Mouse (Mus musculus): ENCODE measurements around the gene Vapa. TPM values are rescaled to one million over a fixed set of nuclear protein-coding genes. Genes with fewer than 3 reads are reported as not detected.

Vapa gene
- polyA plus RNA-seq, 1 experiment from 2014 or later: 292 TPM

- H3K27ac ChIP-seq: no peak overlapping the region
- H3K4me3 ChIP-seq (replicated peaks; ENCODE audit: low read length): no peak overlapping the region
- 7% methylated on average over 5 of the region's 5 CpGs for WGBS
- H3K36me3 ChIP-seq (replicated peaks; ENCODE audit: control insufficient read depth, insufficient read depth): no peaks in the 10 kb centered on the region
- DNase-seq (ENCODE audit: low spot score) (peak; percentile 96), ATAC-seq (ENCODE audit: low FRiP score) (no peak)
- H3K4me2 ChIP-seq (replicated peaks): no peak overlapping the region
- H3K9ac ChIP-seq: no peak overlapping the region
- no peaks in the 10 kb centered on the region for H3K9me3 ChIP-seq (ENCODE audit: control insufficient read depth, low read length)
- no peaks in the 10 kb centered on the region for H3K4me1 ChIP-seq (replicated peaks; ENCODE audit: control insufficient read depth, insufficient read depth, low read length)
- no peaks in the 10 kb centered on the region for H3K27me3 ChIP-seq (ENCODE audit: control insufficient read depth, insufficient read depth, low read length)
Observed at GRCm38 (mm10) chr17:65562761-65563160, 50.6 kb downstream of the Vapa start.

- no peaks in the 10 kb centered on the region for H3K9me3 ChIP-seq (ENCODE audit: control insufficient read depth, low read length)
- H3K4me3 ChIP-seq (replicated peaks; ENCODE audit: low read length): no peak overlapping the region
- ATAC-seq (ENCODE audit: low FRiP score): no peak
- no peaks in the 10 kb centered on the region for H3K36me3 ChIP-seq (replicated peaks; ENCODE audit: control insufficient read depth, insufficient read depth)
- 79% methylated on average over 6 of the region's 6 CpGs for WGBS
- H3K27ac ChIP-seq: no peak overlapping the region
- H3K27me3 ChIP-seq (ENCODE audit: control insufficient read depth, insufficient read depth, low read length): no peaks in the 10 kb centered on the region
- no peak for DNase-seq (ENCODE audit: low spot score)
- no peak overlapping the region for H3K9ac ChIP-seq
- H3K4me2 ChIP-seq (replicated peaks): no peak overlapping the region
- no peaks in the 10 kb centered on the region for H3K4me1 ChIP-seq (replicated peaks; ENCODE audit: control insufficient read depth, insufficient read depth, low read length)
Observed at GRCm38 (mm10) chr17:65561361-65562015, 51.9 kb downstream of the Vapa start.

- Histone ChIP-seq H3K27me3 (ENCODE audit: control insufficient read depth, insufficient read depth, low read length) (no peaks in the 10 kb centered on the region), H3K27ac (no peak overlapping the region), H3K4me2 (replicated peaks) (no peak overlapping the region), H3K4me1 (replicated peaks; ENCODE audit: control insufficient read depth, insufficient read depth, low read length) (no peaks in the 10 kb centered on the region), H3K36me3 (replicated peaks; ENCODE audit: control insufficient read depth, insufficient read depth) (no peaks in the 10 kb centered on the region), H3K9ac (no peak overlapping the region), H3K4me3 (replicated peaks; ENCODE audit: low read length) (no peak overlapping the region), H3K9me3 (ENCODE audit: control insufficient read depth, low read length) (no peaks in the 10 kb centered on the region)
- DNase-seq (ENCODE audit: low spot score): no peak
- peak; percentile 59; the same call in 1 of the 2 replicates for ATAC-seq (ENCODE audit: low FRiP score)
- WGBS: 58% methylated on average over 5 of the region's 5 CpGs
Observed at GRCm38 (mm10) chr17:65559273-65559672, 54.1 kb downstream of the Vapa start.

- H3K27me3 ChIP-seq (ENCODE audit: control insufficient read depth, insufficient read depth, low read length): no peaks in the 10 kb centered on the region
- no peaks in the 10 kb centered on the region for H3K4me1 ChIP-seq (replicated peaks; ENCODE audit: control insufficient read depth, insufficient read depth, low read length)
- H3K9me3 ChIP-seq (ENCODE audit: control insufficient read depth, low read length): no peaks in the 10 kb centered on the region
- no peak for ATAC-seq (ENCODE audit: low FRiP score)
- no peak for DNase-seq (ENCODE audit: low spot score)
- H3K36me3 ChIP-seq (replicated peaks; ENCODE audit: control insufficient read depth, insufficient read depth): no peaks in the 10 kb centered on the region
- no peak overlapping the region for H3K27ac ChIP-seq
- H3K4me2 ChIP-seq (replicated peaks): peak overlapping the region; percentile 15; the same call in 1 of the 2 replicates
- no peak overlapping the region for H3K9ac ChIP-seq
- WGBS: 32% methylated on average over 9 of the region's 9 CpGs
- H3K4me3 ChIP-seq (replicated peaks; ENCODE audit: low read length): no peak overlapping the region
Observed at GRCm38 (mm10) chr17:65558788-65559187, 54.6 kb downstream of the Vapa start.

- H3K4me2 ChIP-seq (replicated peaks): peak overlapping the region; percentile 15; the same call in 1 of the 2 replicates
- no peak overlapping the region for H3K27ac ChIP-seq
- DNase-seq (ENCODE audit: low spot score): peak; percentile 71
- no peaks in the 10 kb centered on the region for H3K4me1 ChIP-seq (replicated peaks; ENCODE audit: control insufficient read depth, insufficient read depth, low read length)
- WGBS: 36% methylated on average over 9 of the region's 9 CpGs
- ATAC-seq (ENCODE audit: low FRiP score): no peak
- no peaks in the 10 kb centered on the region for H3K9me3 ChIP-seq (ENCODE audit: control insufficient read depth, low read length)
- H3K36me3 ChIP-seq (replicated peaks; ENCODE audit: control insufficient read depth, insufficient read depth): no peaks in the 10 kb centered on the region
- H3K27me3 ChIP-seq (ENCODE audit: control insufficient read depth, insufficient read depth, low read length): no peaks in the 10 kb centered on the region
- H3K4me3 ChIP-seq (replicated peaks; ENCODE audit: low read length): no peak overlapping the region
- H3K9ac ChIP-seq: no peak overlapping the region
Observed at GRCm38 (mm10) chr17:65558217-65558616, 55.1 kb downstream of the Vapa start.

GRCm38 (mm10) chr17:65557212-65557611, 56.1 kb downstream of the Vapa start:
- Histone ChIP-seq H3K9ac (no peak overlapping the region), H3K4me2 (replicated peaks) (no peak overlapping the region), H3K27ac (no peak overlapping the region), H3K4me1 (replicated peaks; ENCODE audit: control insufficient read depth, insufficient read depth, low read length) (no peaks in the 10 kb centered on the region), H3K27me3 (ENCODE audit: control insufficient read depth, insufficient read depth, low read length) (no peaks in the 10 kb centered on the region), H3K36me3 (replicated peaks; ENCODE audit: control insufficient read depth, insufficient read depth) (no peaks in the 10 kb centered on the region), H3K9me3 (ENCODE audit: control insufficient read depth, low read length) (no peaks in the 10 kb centered on the region), H3K4me3 (replicated peaks; ENCODE audit: low read length) (no peak overlapping the region)
- ATAC-seq (ENCODE audit: low FRiP score) (no peak), DNase-seq (ENCODE audit: low spot score) (no peak)
- WGBS: 79% methylated on average over 6 of the region's 6 CpGs

GRCm38 (mm10) chr17:65556798-65557197, 56.6 kb downstream of the Vapa start:
- Histone ChIP-seq H3K9me3 (ENCODE audit: control insufficient read depth, low read length) (no peaks in the 10 kb centered on the region), H3K9ac (no peak overlapping the region), H3K27ac (no peak overlapping the region), H3K27me3 (ENCODE audit: control insufficient read depth, insufficient read depth, low read length) (no peaks in the 10 kb centered on the region), H3K4me1 (replicated peaks; ENCODE audit: control insufficient read depth, insufficient read depth, low read length) (no peaks in the 10 kb centered on the region), H3K4me3 (replicated peaks; ENCODE audit: low read length) (no peak overlapping the region), H3K4me2 (replicated peaks) (no peak overlapping the region), H3K36me3 (replicated peaks; ENCODE audit: control insufficient read depth, insufficient read depth) (no peaks in the 10 kb centered on the region)
- ATAC-seq (ENCODE audit: low FRiP score) (no peak), DNase-seq (ENCODE audit: low spot score) (no peak)
- 66% methylated on average over 10 of the region's 10 CpGs for WGBS

- no peak for ATAC-seq (ENCODE audit: low FRiP score)
- Histone ChIP-seq H3K36me3 (replicated peaks; ENCODE audit: control insufficient read depth, insufficient read depth) (no peaks in the 10 kb centered on the region), H3K4me3 (replicated peaks; ENCODE audit: low read length) (no peak overlapping the region), H3K4me2 (replicated peaks) (no peak overlapping the region), H3K4me1 (replicated peaks; ENCODE audit: control insufficient read depth, insufficient read depth, low read length) (no peaks in the 10 kb centered on the region), H3K27ac (no peak overlapping the region), H3K27me3 (ENCODE audit: control insufficient read depth, insufficient read depth, low read length) (no peaks in the 10 kb centered on the region), H3K9me3 (ENCODE audit: control insufficient read depth, low read length) (no peaks in the 10 kb centered on the region), H3K9ac (no peak overlapping the region)
- no peak for DNase-seq (ENCODE audit: low spot score)
- 86% methylated on average over 12 of the region's 12 CpGs for WGBS
Observed at GRCm38 (mm10) chr17:65552426-65552997, 60.8 kb downstream of the Vapa start.

GRCm38 (mm10) chr17:65550357-65550756, 63.0 kb downstream of the Vapa start:
- DNase-seq (ENCODE audit: low spot score) (no peak), ATAC-seq (ENCODE audit: low FRiP score) (no peak)
- Histone ChIP-seq H3K4me3 (replicated peaks; ENCODE audit: low read length) (no peak overlapping the region), H3K4me1 (replicated peaks; ENCODE audit: control insufficient read depth, insufficient read depth, low read length) (no peaks in the 10 kb centered on the region), H3K9me3 (ENCODE audit: control insufficient read depth, low read length) (no peaks in the 10 kb centered on the region), H3K4me2 (replicated peaks) (no peak overlapping the region), H3K9ac (no peak overlapping the region), H3K27me3 (ENCODE audit: control insufficient read depth, insufficient read depth, low read length) (no peaks in the 10 kb centered on the region), H3K27ac (no peak overlapping the region), H3K36me3 (replicated peaks; ENCODE audit: control insufficient read depth, insufficient read depth) (no peaks in the 10 kb centered on the region)
- 85% methylated on average over 4 of the region's 4 CpGs for WGBS

Measured in hindbrain, embryonic 14.5 days (tissue).